Mouse (Mus musculus): ENCODE data around the gene Anxa8.

The Anxa8 gene

DNA sequence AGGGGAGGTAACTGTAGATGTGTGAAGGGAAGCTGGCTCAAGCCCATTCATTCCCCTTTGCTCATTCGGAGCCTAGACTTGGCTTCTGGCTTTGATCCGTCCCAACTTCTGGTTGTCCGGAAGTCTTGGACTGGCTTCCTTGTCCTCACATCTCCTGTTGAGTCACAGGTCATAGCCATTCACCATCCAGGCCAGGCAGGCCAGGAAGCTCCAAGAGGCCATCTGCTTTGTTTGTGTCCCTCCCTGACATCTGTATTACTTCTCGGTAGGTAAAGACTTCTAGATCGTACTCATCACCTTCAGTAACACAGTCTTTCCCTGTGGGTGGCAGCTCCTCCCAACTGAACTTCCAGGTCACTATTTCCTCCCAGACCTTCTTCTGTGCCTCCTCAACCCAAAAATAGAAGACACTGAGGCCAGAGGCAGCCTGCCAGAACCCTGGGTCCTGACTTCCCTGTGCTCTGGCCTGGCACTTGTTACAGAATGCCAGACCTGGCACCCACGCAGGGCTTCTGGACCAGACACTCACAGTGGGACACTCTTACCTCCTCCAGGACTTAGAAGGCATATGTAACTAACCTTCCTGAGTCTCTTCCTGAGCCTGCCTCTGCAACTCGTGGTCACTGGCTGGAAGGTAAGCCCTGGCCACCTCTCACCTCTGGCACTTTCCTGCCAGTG, 33.4 kb downstream of the Anxa8 start:
- no peak for DNase-seq (ENCODE audit: low read depth, low spot score)

- DNase-seq (ENCODE audit: low read depth, low spot score): no peak
These were observed 34.5 kb downstream of the Anxa8 start for GRCm38 (mm10) chr14:34120016-34120910.

GRCm38 (mm10) chr14:34120923-34121351, 35.2 kb downstream of the Anxa8 start:
- DNase-seq (ENCODE audit: low read depth, low spot score): no peak

DNA sequence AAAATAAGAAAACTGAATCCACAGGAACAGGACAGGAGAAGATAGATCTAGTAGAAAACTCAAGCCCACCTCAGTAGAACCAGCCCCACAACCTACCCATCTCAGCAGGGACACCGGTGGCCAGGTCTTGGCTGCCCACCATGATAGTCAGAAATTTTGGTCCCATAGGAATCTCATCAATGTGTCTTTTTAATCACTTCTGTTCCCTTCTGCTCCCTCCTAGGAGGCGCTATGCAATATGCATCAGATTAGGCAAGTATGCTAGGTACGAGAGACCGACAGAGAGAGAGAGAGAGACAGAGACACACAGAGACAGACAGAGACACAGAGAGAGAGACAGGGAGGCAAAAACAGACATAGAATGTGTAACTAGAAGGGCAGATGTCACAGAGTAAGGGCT, 35.9 kb downstream of the Anxa8 start:
- DNase-seq (ENCODE audit: low read depth, low spot score): no peak

GRCm38 (mm10) chr14:34131216-34131615, 45.4 kb downstream of the Anxa8 start:
- DNase-seq (ENCODE audit: low read depth, low spot score): no peak

GRCm38 (mm10) chr14:34135391-34135790, 49.6 kb downstream of the Anxa8 start:
- no peak for DNase-seq (ENCODE audit: low read depth, low spot score)

DNA sequence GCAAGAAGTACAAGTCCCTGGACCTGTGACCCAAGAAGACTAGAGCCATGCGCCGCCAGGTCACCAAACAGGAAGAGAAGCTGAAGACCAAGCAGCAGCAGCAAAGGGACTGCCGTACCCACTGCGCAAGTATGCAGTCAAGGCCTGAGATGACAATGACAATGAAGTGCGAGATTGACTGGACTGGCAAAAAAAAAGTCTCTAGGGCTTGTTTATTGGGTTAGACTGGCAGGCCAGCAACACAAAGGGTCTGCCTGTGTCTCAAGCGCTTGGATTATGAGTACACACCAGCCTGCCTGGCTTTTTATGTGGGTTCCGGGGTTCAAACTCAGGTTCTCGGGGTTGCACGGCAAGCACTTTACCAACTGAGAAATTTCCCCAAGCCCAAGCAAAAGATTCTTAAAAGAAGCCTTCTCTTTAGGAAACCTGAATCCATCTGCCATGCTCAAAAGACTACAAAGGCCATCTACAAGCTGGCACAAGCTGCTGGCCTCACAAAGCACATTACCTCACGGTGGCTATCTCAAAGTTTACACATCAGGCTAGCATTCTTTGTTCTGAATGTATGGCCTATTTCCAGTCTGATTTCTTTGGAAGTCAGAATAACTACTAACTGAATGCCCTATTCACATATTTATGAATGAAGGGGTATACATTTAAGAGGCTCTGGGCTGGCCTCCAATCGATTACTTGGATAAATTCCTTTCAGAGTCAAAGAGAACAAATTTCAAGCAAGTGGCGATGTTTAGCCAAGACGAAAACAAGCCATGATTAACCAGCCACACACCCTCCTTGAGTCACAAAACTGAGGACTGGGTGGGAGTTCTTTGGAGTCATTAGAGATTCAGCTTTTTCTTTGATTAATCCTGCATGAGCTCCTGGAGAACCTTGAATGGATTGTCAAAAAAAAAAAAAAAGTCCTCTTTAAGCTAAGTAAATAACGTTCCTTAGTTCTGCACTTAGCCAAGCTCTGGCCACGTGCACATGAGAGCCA, 54.2 kb downstream of the Anxa8 start:
- DNase-seq (ENCODE audit: low read depth, low spot score): no peak

GRCm38 (mm10) chr14:34142316-34142715, 56.5 kb downstream of the Anxa8 start:
- no peak for DNase-seq (ENCODE audit: low read depth, low spot score)

- DNase-seq (ENCODE audit: low read depth, low spot score): peak; percentile 19
These were observed 57.1 kb downstream of the Anxa8 start for GRCm38 (mm10) chr14:34142915-34143314.

All from R1 (cell line).